Mouse (Mus musculus) forebrain, embryonic 13.5 days (tissue): ENCODE data around the gene Ensa. TPM values are rescaled to one million over a fixed set of nuclear protein-coding genes. Genes with fewer than 3 reads are reported as not detected.

Experiments
- ATAC-seq: fragments of 200-750 bp; cut with Nextera tagmentation; 2 replicates; pipeline ENCODE4 v1.8.0; 2017
- H3K27ac ChIP-seq: fragments of 300-500 bp; sonication (generic); 2 replicates; pipeline ENCODE4 v1.5.1; 2015; ENCODE audit warnings: inconsistent platforms, mild to moderate bottlenecking, moderate library complexity
- H3K27me3 ChIP-seq: fragments of 300-500 bp; sonication (generic); 2 replicates; pipeline ENCODE4 v1.6.1; 2015; ENCODE audit warnings: mild to moderate bottlenecking, inconsistent platforms
- H3K36me3 ChIP-seq: fragments of 300-500 bp; sonication (generic); 2 replicates; pipeline ENCODE4 v1.6.1; 2015; ENCODE audit warnings: mild to moderate bottlenecking, inconsistent platforms; ENCODE audit not compliant: poor library complexity, severe bottlenecking
- H3K4me1 ChIP-seq: fragments of 300-500 bp; sonication (generic); 2 replicates; pipeline ENCODE4 v1.6.1; 2015; ENCODE audit warnings: inconsistent platforms
- H3K4me2 ChIP-seq: fragments of 300-500 bp; sonication (generic); 2 replicates; pipeline ENCODE4 v1.6.1; 2015; ENCODE audit warnings: inconsistent platforms, mild to moderate bottlenecking, moderate library complexity
- H3K4me3 ChIP-seq: fragments of 300-500 bp; sonication (generic); 2 replicates; pipeline ENCODE4 v1.5.1; 2015; ENCODE audit warnings: mild to moderate bottlenecking, inconsistent platforms
- H3K9ac ChIP-seq: fragments of 300-500 bp; sonication (generic); 2 replicates; pipeline ENCODE4 v1.6.1; 2015; ENCODE audit warnings: mild to moderate bottlenecking, inconsistent platforms
- H3K9me3 ChIP-seq: fragments of 300-500 bp; sonication (generic); replicated peaks from 2 replicates; pipeline ENCODE4 v1.6.1; 2016; ENCODE audit warnings: inconsistent platforms
- WGBS: fragments of 180-500 bp; shearing (Covaris S2); methylation state at CpG from one replicate; pipeline ENCODE4 v1.1.7; 2015; 5-methylcytosine and 5-hydroxymethylcytosine counted together
- polyA plus RNA-seq: library from polyadenylated mRNA; unstranded; fragments of >200 nt; fragmentation: Nextera tagmentation; extraction: Ambion mirVana; gene quantifications from 2 replicates; pipeline ENCODE4 v1.2.1, GENCODE M21; 2015

The Ensa gene
- polyA plus RNA-seq, 1 experiment from 2014 or later = 98.1 TPM

DNA sequence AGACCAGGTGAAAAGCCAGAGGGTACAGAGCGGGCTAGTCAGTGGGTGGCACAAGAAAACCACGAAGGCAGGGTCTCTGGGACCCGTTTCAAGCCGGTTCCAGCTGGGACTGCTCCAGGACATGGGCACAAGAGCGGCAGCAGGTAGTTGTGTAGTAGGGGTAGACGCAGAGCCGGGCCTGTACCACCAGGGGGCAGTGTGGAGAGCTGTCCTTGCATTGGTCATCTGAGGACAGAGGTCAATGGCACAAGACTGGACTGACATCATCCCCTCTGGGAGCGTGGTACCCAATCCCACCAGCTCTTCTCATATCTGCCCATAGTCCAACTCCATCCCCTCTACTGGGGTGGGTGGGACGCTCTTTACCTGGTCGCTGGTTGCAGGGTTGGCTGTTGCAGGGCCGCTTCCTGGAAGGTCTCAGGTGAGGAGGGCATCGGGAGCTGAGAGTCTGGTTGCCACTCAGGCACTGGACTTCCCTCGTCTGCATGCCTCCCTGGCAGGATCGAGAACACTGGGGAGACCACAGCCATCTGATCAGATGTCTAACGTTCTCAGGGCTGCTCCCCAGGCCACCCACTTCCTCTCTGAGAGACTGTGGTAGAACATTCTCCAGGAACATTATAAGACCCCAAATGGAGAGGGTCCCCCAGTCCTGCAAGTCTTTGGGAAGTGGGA lies 52.1 kb downstream of the Ensa start:
- WGBS = 66% methylated on average over 15 of the region's 15 CpGs
- Histone ChIP-seq H3K36me3 (peaks cover 34% of the 10 kb centered on the region), H3K4me1 (peaks cover 15% of the 10 kb centered on the region; the same call in 1 of the 2 replicates), H3K27me3 (no peaks in the 10 kb centered on the region), H3K4me3 (no peak overlapping the region), H3K27ac (no peak overlapping the region), H3K4me2 (no peak overlapping the region), H3K9me3 (no peaks in the 10 kb centered on the region), H3K9ac (no peak overlapping the region)
- ATAC-seq = peak; percentile 15; the same call in 1 of the 2 replicates

DNA sequence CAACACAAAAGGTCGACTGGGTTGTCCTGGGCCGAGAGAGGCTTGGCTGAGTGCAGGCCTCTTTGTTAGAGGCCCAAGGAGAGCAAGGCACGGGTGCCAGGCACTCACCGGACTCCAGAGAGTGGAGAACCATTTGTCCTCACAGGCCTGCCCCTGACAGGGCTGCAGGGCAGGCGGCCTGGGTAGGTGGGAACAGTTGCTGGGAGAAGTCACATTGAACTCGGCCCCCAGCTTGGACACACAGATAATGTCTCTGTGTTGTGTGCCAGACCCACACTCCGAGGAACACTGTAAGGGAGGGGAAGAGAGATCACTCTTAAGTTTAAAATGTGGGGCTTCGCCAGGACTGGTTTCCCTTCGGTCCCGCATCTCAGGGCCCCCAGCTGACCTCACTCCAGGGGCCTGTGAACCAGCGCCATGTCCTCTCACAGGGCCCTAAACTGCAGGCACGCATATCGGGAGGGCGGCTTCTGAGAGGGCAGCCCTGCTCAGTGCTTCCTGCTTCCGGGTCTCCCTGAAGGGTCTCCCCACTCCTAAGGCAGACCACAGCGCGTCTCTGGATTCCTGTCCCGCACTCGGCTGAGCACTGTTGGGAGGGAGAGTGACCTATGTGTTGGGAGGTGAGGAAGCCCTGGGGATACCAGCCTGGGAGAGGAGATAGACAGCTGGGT lies 52.8 kb downstream of the Ensa start:
- Histone ChIP-seq H3K36me3 (peaks cover 34% of the 10 kb centered on the region), H3K4me2 (no peak overlapping the region), H3K4me1 (peaks cover 15% of the 10 kb centered on the region; the same call in 1 of the 2 replicates), H3K4me3 (no peak overlapping the region), H3K27ac (no peak overlapping the region; the same call in 1 of the 2 replicates), H3K9me3 (no peaks in the 10 kb centered on the region), H3K9ac (no peak overlapping the region), H3K27me3 (no peaks in the 10 kb centered on the region)
- WGBS = 91% methylated on average over 19 of the region's 19 CpGs
- no peak for ATAC-seq

DNA sequence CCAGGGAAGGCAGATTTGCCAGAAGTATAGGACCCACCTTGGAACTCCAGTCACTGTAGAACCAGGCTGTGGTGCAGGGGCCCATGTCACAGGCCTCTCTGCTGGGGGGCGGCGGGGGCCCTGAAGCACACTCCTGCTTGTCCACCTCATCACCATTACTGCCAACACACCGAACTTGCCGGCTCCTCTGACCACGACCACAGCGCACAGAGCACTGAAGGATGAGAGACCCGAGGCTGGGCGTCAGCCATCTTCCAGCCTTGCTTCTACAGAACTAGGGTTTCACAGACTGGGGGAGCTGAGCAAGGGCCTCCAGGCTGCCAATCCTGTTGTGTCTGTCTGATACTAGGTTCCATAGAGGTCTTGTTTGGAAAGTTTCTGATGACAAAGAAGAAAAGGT lies 54.8 kb downstream of the Ensa start:
- Histone ChIP-seq H3K4me2 (no peak overlapping the region), H3K4me1 (peaks cover 7% of the 10 kb centered on the region; the same call in 1 of the 2 replicates), H3K4me3 (no peak overlapping the region), H3K9ac (no peak overlapping the region), H3K9me3 (no peaks in the 10 kb centered on the region), H3K36me3 (peaks cover 15% of the 10 kb centered on the region; the same call in 1 of the 2 replicates), H3K27ac (no peak overlapping the region), H3K27me3 (no peaks in the 10 kb centered on the region)
- WGBS = 91% methylated on average over 8 of the region's 8 CpGs
- no peak for ATAC-seq

DNA sequence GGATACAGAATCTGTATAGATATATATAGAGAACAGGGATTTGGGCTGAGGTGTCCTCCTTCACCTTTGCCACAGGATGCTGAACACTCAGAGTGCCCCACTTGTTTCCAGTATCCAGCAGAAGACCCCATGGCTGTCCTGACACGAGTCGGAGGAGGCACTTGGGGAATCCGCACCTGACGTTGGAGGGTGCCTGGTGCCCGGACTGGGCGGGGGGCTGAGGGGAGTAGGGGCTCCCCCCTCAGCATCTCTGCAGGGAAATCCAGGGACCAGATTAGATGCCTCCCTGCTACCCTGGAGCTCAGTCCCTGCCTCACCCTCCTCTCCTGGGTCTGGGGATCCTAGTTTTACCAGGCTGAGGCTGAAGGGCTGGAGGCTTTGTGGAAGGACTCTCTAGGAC lies 55.9 kb downstream of the Ensa start:
- Histone ChIP-seq H3K27ac (no peak overlapping the region), H3K4me1 (no peaks in the 10 kb centered on the region), H3K27me3 (no peaks in the 10 kb centered on the region), H3K9ac (no peak overlapping the region), H3K4me3 (no peak overlapping the region), H3K4me2 (no peak overlapping the region), H3K9me3 (no peaks in the 10 kb centered on the region), H3K36me3 (peaks cover 15% of the 10 kb centered on the region; the same call in 1 of the 2 replicates)
- 92% methylated on average over 6 of the region's 6 CpGs for WGBS
- no peak for ATAC-seq

DNA sequence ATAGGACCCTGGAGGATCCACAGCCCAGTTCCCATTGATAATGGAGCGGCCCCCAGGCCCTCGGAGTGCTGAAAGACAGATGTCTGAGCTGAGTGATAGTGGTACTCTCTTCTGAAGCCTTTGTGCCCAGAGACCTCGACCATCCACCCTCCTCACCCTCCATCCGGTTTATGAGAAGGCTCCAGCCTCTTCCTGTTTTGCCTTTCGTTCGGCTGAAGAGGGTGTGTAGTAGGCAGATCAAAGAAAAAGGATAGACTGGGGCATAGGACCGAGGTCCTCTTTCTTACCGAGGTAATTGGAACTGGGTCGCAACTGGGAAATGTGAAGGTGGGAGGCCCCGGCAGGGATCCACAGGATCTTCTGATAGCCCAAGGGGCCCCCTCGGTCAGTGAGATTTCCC lies 56.6 kb downstream of the Ensa start:
- Histone ChIP-seq H3K4me3 (no peak overlapping the region), H3K36me3 (peaks cover 15% of the 10 kb centered on the region; the same call in 1 of the 2 replicates), H3K4me2 (no peak overlapping the region), H3K27ac (no peak overlapping the region), H3K4me1 (no peaks in the 10 kb centered on the region), H3K9ac (no peak overlapping the region), H3K27me3 (no peaks in the 10 kb centered on the region), H3K9me3 (no peaks in the 10 kb centered on the region)
- ATAC-seq = no peak
- WGBS = 69% methylated on average over 11 of the region's 11 CpGs

Other genes with a start within 250 kb of the Ensa start
- gene 4930558C23Rik, start 222.2 kb upstream of the Ensa start, polyA plus RNA-seq = not detected in 2 replicates
- 24.8 and 28.1 TPM in 2 replicates for gene Arnt, start 190.6 kb upstream of the Ensa start, polyA plus RNA-seq
- gene Ctsk, start 125.7 kb upstream of the Ensa start, polyA plus RNA-seq = 3.2 and 4.3 TPM in 2 replicates
- 6.5 and 7.6 TPM in 2 replicates for gene Ctss, start 98.2 kb upstream of the Ensa start, polyA plus RNA-seq
- gene Hormad1, start 65.3 kb upstream of the Ensa start, polyA plus RNA-seq = not detected in 2 replicates
- 35.6 and 36.6 TPM in 2 replicates for gene Golph3l, start 36.1 kb upstream of the Ensa start, polyA plus RNA-seq
- 40.3 and 44.0 TPM in 2 replicates for gene Mcl1, start 33.8 kb downstream of the Ensa start, polyA plus RNA-seq
- 0.53 and 0.80 TPM in 2 replicates for gene Adamtsl4, start 62.9 kb downstream of the Ensa start, polyA plus RNA-seq
- 9.5 and 12.2 TPM in 2 replicates for gene Ecm1, start 114.6 kb downstream of the Ensa start, polyA plus RNA-seq
- 42.8 and 50.9 TPM in 2 replicates for gene Tars2, start 135.2 kb downstream of the Ensa start, polyA plus RNA-seq
- gene Rprd2, start 193.9 kb downstream of the Ensa start, polyA plus RNA-seq = 22.7 and 23.5 TPM in 2 replicates
- 50.9 and 53.0 TPM in 2 replicates for gene Prpf3, start 230.9 kb downstream of the Ensa start, polyA plus RNA-seq
- 334 and 380 TPM in 2 replicates for gene Mrps21, start 246.5 kb downstream of the Ensa start, polyA plus RNA-seq